Mouse (Mus musculus): ENCODE results near the gene Stk32c.
A peak's percentile ranks its signal among the peaks of the same experiment; 100 is the strongest.

The Stk32c gene

GRCm38 (mm10) chr7:139094761-139095160 is 118.3 kb downstream of the Stk32c start:
- no peak for DNase-seq (ENCODE audit: low read depth, low spot score)

- DNase-seq (ENCODE audit: low read depth, low spot score): no peak
Measured at GRCm38 (mm10) chr7:139093781-139094180, 119.3 kb downstream of the Stk32c start.

- DNase-seq (ENCODE audit: low read depth, low spot score): no peak
Measured at GRCm38 (mm10) chr7:139093124-139093523, 120.0 kb downstream of the Stk32c start.

DNA sequence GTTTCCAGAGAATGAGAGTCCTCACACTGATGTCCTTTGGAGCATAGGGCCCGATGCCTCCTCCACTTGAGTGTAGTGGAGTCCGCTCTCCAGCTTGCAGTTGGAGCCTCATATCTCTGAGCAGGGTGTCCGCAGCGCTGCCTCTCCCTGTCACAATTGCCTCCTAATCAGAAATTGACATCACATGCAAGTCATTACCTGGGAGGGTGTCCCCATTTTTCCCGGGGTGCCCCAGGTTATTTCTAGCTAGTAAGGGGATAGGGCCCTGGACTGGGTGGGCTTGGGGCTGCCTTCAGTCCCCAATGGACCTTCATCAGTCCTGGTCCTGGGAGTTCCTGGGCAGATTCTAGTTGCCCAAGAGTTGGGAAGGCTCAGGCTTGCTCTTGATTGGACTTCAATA is 120.4 kb downstream of the Stk32c start:
- no peak for DNase-seq (ENCODE audit: low read depth, low spot score)

GRCm38 (mm10) chr7:139091681-139092080 is 121.4 kb downstream of the Stk32c start:
- no peak for DNase-seq (ENCODE audit: low read depth, low spot score)

GRCm38 (mm10) chr7:139089892-139090874 is 122.9 kb downstream of the Stk32c start:
- DNase-seq (ENCODE audit: low read depth, low spot score): no peak

GRCm38 (mm10) chr7:139087801-139088200 is 125.3 kb downstream of the Stk32c start:
- no peak for DNase-seq (ENCODE audit: low read depth, low spot score)

- peak; percentile 22 for DNase-seq (ENCODE audit: low read depth, low spot score)
Measured at GRCm38 (mm10) chr7:139086195-139087158, 126.6 kb downstream of the Stk32c start.

DNA sequence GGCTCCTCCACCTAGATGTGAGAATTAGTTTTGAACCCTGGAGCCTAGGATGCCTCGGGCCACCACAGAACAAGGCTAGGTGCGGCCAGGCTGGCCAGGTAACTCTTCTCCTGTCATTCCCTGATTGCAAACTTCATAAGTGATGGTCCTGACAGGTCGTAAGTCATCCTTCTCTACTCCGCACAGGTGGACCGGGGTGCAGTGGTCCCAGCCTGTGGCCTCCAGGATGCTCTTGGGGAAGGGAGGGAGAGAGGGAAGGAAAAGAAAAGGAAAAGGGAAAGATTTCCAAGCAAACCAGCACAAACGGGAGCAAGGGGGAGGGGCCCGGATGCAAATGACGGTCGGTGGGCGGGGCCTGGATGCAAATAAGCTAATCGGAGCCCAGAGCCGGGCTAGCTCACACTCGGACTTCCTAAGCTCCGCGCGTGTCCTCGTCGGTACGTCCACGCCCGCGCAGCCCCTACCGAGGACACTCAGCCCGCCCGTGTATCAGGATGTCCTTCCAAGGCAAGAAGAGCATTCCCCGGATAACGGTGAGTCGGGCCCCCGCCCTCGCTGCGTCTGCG is 127.4 kb downstream of the Stk32c start, which contains the start of gene Dpysl4:
Dpysl4 (plus strand) TSS at position 373 of the 566 bp plus-strand sequence.
- DNase-seq (ENCODE audit: low read depth, low spot score): peak; percentile 65

- DNase-seq (ENCODE audit: low read depth, low spot score): no peak
Measured at GRCm38 (mm10) chr7:139084316-139084715, 128.8 kb downstream of the Stk32c start.

- no peak for DNase-seq (ENCODE audit: low read depth, low spot score)
Measured at GRCm38 (mm10) chr7:139082281-139082680, 130.8 kb downstream of the Stk32c start.

DNA sequence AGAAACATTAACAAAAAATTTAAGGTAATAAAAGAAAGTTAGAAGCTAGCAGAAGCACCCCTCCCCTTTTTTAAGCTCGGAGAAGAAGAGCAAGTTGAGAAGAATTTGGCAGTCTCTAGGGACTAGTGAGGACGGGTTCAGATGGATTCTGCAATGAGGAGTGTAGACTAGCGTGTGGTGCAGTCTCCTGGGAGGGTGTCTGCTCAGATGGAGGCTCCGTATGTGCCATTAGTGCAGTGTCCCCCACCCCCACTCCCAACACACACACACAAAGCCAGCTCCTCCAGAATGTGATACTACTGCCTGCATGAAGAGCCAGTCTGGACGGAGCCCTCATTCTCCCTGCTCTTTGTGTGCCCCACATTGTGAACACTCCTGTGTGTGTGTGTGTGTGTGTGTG is 131.9 kb downstream of the Stk32c start:
- no peak for DNase-seq (ENCODE audit: low read depth, low spot score)

DNA sequence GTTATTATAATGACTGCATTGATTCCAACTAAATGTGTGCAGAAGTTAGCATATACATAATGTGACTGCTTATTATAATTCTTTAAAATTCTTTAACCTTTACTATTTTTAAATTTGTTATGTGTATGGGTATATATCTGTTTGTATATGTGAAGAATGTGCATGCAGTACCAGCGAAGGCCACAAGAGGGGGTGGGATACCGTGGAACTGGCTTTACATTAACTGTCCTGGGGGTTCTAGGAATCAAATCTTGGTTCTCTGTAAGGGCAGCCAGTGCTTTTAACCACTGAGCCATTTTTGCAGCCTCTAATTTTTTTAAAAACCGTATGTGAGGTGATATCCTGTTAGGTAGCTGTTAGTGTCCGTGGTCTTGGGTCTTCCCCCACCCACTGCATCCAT is 132.4 kb downstream of the Stk32c start:
- DNase-seq (ENCODE audit: low read depth, low spot score): no peak

DNA sequence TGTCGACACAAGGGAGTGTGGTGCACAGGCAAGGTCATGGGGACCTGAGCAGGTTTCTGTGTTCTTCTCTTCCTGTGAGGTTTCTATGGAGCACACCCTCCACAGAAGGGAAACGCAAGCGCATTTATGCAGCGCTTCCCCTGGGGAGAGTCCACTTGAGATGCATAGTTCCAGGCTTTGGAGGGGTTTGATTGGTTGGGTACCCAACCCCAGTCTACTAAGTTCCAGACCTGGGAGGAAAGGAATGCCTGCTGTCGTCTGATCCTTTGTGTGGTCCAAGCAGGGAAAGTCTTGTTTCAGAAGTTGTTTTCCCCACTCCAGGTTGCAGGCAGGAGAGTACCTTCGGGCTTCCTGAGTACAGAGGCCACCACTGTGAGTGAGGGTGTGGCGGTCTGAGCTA is 134.0 kb downstream of the Stk32c start:
- no peak for DNase-seq (ENCODE audit: low read depth, low spot score)

DNA sequence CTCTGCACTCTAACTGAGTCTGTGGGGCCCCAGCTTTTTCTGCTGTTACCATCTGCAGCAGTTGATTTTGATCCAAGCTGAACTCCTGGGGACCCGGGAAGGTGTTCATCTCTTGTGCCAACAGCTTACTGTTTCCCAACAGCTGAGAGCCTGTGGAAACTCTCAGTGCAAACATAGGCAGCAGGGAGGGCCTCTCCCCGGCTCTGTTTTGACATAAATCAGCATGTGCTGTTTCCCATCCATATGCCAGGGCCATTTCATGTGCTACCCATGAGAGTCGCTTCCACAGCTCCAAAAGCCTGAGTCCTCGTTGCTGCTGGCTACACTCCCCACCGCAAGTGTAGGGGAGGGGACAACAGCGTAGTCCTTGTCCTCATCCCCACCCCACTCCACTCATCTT is 134.9 kb downstream of the Stk32c start:
- no peak for DNase-seq (ENCODE audit: low read depth, low spot score)

- no peak for DNase-seq (ENCODE audit: low read depth, low spot score)
Measured at GRCm38 (mm10) chr7:139077283-139077682, 135.8 kb downstream of the Stk32c start.

- DNase-seq (ENCODE audit: low read depth, low spot score): no peak
Measured at GRCm38 (mm10) chr7:139075054-139075794, 137.9 kb downstream of the Stk32c start.

DNA sequence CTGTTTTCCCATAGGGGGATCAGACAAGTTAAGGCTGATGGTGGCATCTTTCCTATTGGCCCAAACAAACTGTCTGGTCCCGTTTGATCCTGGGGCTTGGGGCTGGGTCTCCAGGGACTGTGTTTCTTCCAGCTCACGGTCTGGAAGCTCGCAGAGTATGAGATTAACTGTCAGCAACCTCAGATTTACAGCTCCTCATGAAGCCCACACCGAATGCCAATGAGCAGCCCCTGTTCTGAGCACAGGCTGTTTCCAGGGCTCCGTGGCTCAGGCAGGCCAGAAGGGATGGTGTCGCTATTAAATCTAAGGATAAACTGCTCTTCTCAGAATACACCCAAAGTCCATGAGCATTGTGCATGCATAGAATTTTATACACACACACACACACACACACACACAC is 138.9 kb downstream of the Stk32c start:
- DNase-seq (ENCODE audit: low read depth, low spot score): no peak

- peak; percentile 57 for DNase-seq (ENCODE audit: low read depth, low spot score)
Measured at GRCm38 (mm10) chr7:139068182-139068623, 144.9 kb downstream of the Stk32c start.

- DNase-seq (ENCODE audit: low read depth, low spot score): no peak
Measured at GRCm38 (mm10) chr7:139063406-139063805, 149.7 kb downstream of the Stk32c start.
